Mouse (Mus musculus) forebrain, embryonic 10.5 days (tissue): ENCODE results near the gene Veph1. TPM values are rescaled to one million over a fixed set of nuclear protein-coding genes. Genes with fewer than 3 reads are reported as not detected.
A peak's percentile ranks its signal among the peaks of the same experiment; 100 is the strongest.

ENCODE experiments used
- DNase-seq: peaks from one replicate; pipeline ENCODE4 v3.0.0-alpha.2; 2017; ENCODE audit warnings: low spot score; ENCODE audit errors: extremely low spot score
- H3K27ac ChIP-seq: fragments of 300-500 bp; sonication (generic); 2 replicates; pipeline ENCODE4 v1.5.1; 2016; ENCODE audit warnings: mild to moderate bottlenecking
- H3K27me3 ChIP-seq: fragments of 300-500 bp; sonication (generic); 2 replicates; pipeline ENCODE4 v1.6.1; 2016; ENCODE audit warnings: mild to moderate bottlenecking; ENCODE audit not compliant: poor library complexity, severe bottlenecking
- H3K36me3 ChIP-seq: fragments of 300-500 bp; sonication (generic); replicated peaks from 2 replicates; pipeline ENCODE4 v1.6.1; 2016; ENCODE audit warnings: mild to moderate bottlenecking, moderate library complexity
- H3K4me1 ChIP-seq: fragments of 300-500 bp; sonication (generic); 2 replicates; pipeline ENCODE4 v1.6.1; 2016
- H3K4me3 ChIP-seq: fragments of 300-500 bp; sonication (generic); 2 replicates; pipeline ENCODE4 v1.5.1; 2016; ENCODE audit warnings: mild to moderate bottlenecking, moderate library complexity
- H3K9me3 ChIP-seq: fragments of 300-500 bp; sonication (generic); 2 replicates; pipeline ENCODE4 v1.6.1; 2016; ENCODE audit warnings: mild to moderate bottlenecking, moderate library complexity
- WGBS: fragments of 180-500 bp; shearing (Covaris S2); methylation state at CpG from one replicate; pipeline ENCODE4 v1.1.7; 2016; 5-methylcytosine and 5-hydroxymethylcytosine counted together
- polyA plus RNA-seq: library from polyadenylated mRNA; unstranded; fragments of >200 nt; fragmentation: Nextera tagmentation; extraction: Ambion mirVana; gene quantifications from 2 replicates; pipeline ENCODE4 v1.2.1, GENCODE M21; 2016

Gene Veph1
- polyA plus RNA-seq, result 9.2 and 10.7 TPM in 2 replicates

- Histone ChIP-seq H3K4me1 (peaks cover 35% of the 10 kb centered on the region), H3K36me3 (no peaks in the 10 kb centered on the region), H3K27ac (peak within 1 kb of the TSS; percentile 80), H3K4me3 (peak within 1 kb of the TSS; percentile 1; the same call in 1 of the 2 replicates), H3K9me3 (no peaks in the 10 kb centered on the region), H3K27me3 (no peaks in the 10 kb centered on the region)
- peak; percentile 31 for DNase-seq
- WGBS, result 22% methylated on average over 11 of the region's 11 CpGs
Measured at GRCm38 (mm10) chr3:66296545-66296944, at the start of gene Veph1. Gene Veph1 (minus strand): TSS chr3:66296837.

GRCm38 (mm10) chr3:66340742-66341141 is 44.1 kb upstream of the Veph1 start:
- WGBS, result 77% methylated on average over 2 of the region's 2 CpGs
- Histone ChIP-seq H3K9me3 (no peaks in the 10 kb centered on the region), H3K27ac (no peak overlapping the region), H3K4me1 (no peaks in the 10 kb centered on the region), H3K4me3 (no peak overlapping the region), H3K36me3 (no peaks in the 10 kb centered on the region), H3K27me3 (no peaks in the 10 kb centered on the region)
- DNase-seq, result no peak

DNA sequence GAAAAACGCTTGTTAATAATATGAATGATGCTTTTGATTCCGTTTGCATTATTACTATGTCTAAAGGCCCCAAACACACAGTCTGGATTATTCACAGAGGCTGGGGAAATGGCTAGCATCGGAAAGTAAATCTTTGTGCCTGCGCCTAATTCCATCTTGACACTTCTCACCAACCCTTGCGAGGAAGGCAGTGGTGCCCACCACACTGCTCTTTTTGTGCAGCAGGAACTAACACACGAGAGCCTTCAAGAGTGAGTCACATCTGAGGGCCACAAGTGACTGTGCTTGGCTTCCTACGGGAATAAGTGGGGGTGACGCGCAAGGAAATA is 35.7 kb upstream of the Veph1 start:
- WGBS, result 88% methylated on average over 9 of the region's 9 CpGs
- Histone ChIP-seq H3K4me3 (no peak overlapping the region), H3K36me3 (no peaks in the 10 kb centered on the region), H3K4me1 (peaks cover 12% of the 10 kb centered on the region), H3K9me3 (no peaks in the 10 kb centered on the region), H3K27me3 (no peaks in the 10 kb centered on the region), H3K27ac (no peak overlapping the region)
- DNase-seq, result no peak

GRCm38 (mm10) chr3:66331592-66332400 is 35.2 kb upstream of the Veph1 start:
- H3K36me3 ChIP-seq, result no peaks in the 10 kb centered on the region
- H3K27me3 ChIP-seq, result no peaks in the 10 kb centered on the region
- H3K27ac ChIP-seq, result no peak overlapping the region
- DNase-seq, result peak; percentile 67
- 53% methylated on average over 12 of the region's 12 CpGs for WGBS
- no peaks in the 10 kb centered on the region for H3K9me3 ChIP-seq
- peaks cover 17% of the 10 kb centered on the region for H3K4me1 ChIP-seq
- no peak overlapping the region for H3K4me3 ChIP-seq

DNA sequence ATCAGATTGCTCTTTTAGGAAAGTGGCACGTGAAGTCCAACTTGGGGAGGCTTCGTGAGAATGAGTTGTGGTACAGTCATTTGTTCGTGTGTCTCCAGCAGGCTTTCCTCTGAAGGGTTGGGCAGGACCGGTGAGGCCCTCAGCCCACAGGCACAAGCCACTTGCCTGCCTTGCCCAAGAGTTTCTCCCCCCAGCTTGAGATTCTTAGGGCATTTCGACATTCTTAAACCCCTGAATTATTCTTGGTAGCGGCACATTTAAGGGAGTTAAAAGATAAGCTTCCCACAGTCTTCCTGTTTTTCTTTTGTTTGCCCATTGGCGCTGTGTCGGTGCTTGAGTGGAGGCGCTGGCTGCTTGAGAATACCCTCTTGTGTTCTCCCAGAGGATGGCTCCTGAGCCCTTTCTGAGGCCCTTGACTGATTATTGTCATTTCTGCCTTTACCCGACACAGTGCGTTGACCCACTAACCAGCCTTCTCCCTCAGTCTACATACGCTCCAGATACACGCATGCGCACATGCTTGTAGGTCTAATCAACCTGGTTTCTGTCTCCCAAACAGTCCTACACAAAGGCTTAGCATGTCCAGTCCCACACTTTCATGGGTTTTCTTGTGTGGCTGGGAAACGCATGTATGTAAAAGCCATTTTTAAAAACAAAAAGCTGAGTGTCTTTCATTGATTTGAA is 34.4 kb upstream of the Veph1 start:
- H3K9me3 ChIP-seq, result no peaks in the 10 kb centered on the region
- H3K27me3 ChIP-seq, result no peaks in the 10 kb centered on the region
- no peak overlapping the region for H3K27ac ChIP-seq
- DNase-seq, result no peak
- no peak overlapping the region for H3K4me3 ChIP-seq
- no peaks in the 10 kb centered on the region for H3K36me3 ChIP-seq
- peaks cover 25% of the 10 kb centered on the region for H3K4me1 ChIP-seq
- WGBS, result 89% methylated on average over 15 of the region's 15 CpGs

- peak overlapping the region; percentile 86 for H3K27ac ChIP-seq
- no peaks in the 10 kb centered on the region for H3K36me3 ChIP-seq
- H3K9me3 ChIP-seq, result no peaks in the 10 kb centered on the region
- H3K4me1 ChIP-seq, result peaks cover 37% of the 10 kb centered on the region
- 65% methylated on average over 16 of the region's 16 CpGs for WGBS
- DNase-seq, result peak; percentile 40
- H3K27me3 ChIP-seq, result no peaks in the 10 kb centered on the region
- H3K4me3 ChIP-seq, result no peak overlapping the region; the same call in 1 of the 2 replicates
Measured at GRCm38 (mm10) chr3:66325962-66326834, 29.6 kb upstream of the Veph1 start.

GRCm38 (mm10) chr3:66325486-66325951 is 28.9 kb upstream of the Veph1 start:
- WGBS, result 41% methylated on average over 5 of the region's 5 CpGs
- peak overlapping the region; percentile 86 for H3K27ac ChIP-seq
- no peak overlapping the region; the same call in 1 of the 2 replicates for H3K4me3 ChIP-seq

DNA sequence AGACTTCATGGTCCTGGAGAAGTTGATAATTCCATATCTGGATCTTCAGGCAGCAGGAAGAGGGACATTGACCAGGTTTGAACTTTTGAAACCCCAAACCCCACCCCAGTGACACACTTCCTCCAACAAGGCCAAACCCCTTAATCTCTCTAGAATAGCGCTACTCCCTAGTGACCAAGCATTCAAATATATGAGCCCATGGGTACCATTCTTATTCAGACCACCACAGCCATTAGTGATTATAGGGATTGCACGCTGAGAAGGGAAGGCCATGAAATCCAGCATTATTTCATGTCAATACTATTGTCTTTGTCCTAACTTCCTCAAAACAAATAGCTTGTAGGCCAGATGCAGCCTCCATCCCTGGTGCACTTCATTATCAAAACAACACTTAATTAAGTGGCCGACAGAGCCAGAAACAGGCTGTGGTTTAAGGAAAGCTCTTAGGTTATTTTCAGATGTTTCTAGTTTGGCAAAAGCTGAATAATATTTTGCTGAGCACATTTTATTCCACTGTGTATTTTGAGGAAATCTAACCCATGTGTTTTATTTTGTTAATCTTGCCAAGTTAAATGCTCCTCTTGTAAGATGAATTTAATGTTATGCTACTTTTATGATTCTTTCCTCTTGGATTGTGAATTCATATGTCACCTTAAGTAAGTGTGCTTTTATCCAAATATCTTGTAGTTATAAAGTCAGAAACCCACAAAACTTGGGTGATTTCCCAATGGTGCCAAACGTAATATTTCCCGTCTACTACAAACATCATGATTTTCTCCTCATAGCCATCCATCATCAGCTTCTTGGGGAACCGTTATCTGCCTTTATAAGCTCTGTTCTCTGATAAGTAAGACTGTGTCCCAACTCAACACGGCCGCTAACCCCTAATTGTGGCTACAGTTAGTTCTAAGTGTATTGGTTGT is 18.4 kb upstream of the Veph1 start:
- H3K27me3 ChIP-seq, result no peaks in the 10 kb centered on the region
- H3K4me1 ChIP-seq, result no peaks in the 10 kb centered on the region
- H3K27ac ChIP-seq, result no peak overlapping the region
- H3K36me3 ChIP-seq, result no peaks in the 10 kb centered on the region
- no peaks in the 10 kb centered on the region for H3K9me3 ChIP-seq
- DNase-seq, result no peak
- 91% methylated on average over 8 of the region's 8 CpGs for WGBS
- H3K4me3 ChIP-seq, result no peak overlapping the region

More at GRCm38 (mm10) chr3:66325486-66325951, 28.9 kb upstream of the Veph1 start:
- DNase-seq, result peak; percentile 44
- H3K27me3 ChIP-seq, result no peaks in the 10 kb centered on the region
- H3K36me3 ChIP-seq, result no peaks in the 10 kb centered on the region
- H3K4me1 ChIP-seq, result peaks cover 33% of the 10 kb centered on the region
- H3K9me3 ChIP-seq, result no peaks in the 10 kb centered on the region

- Histone ChIP-seq H3K4me1 (no peaks in the 10 kb centered on the region), H3K36me3 (no peaks in the 10 kb centered on the region), H3K9me3 (no peaks in the 10 kb centered on the region), H3K4me3 (no peak overlapping the region), H3K27ac (no peak overlapping the region), H3K27me3 (no peaks in the 10 kb centered on the region)
- 93% methylated on average over 1 of the region's 1 CpGs for WGBS
- no peak for DNase-seq
Measured at GRCm38 (mm10) chr3:66310586-66310985, 13.9 kb upstream of the Veph1 start.

- no peaks in the 10 kb centered on the region for H3K9me3 ChIP-seq
- no peaks in the 10 kb centered on the region for H3K27me3 ChIP-seq
- no peak overlapping the region for H3K27ac ChIP-seq
- no peak for DNase-seq
- no peaks in the 10 kb centered on the region for H3K36me3 ChIP-seq
- WGBS, result 92% methylated on average over 1 of the region's 1 CpGs
- H3K4me1 ChIP-seq, result no peaks in the 10 kb centered on the region
- H3K4me3 ChIP-seq, result no peak overlapping the region
Measured at GRCm38 (mm10) chr3:66309531-66309930, 12.9 kb upstream of the Veph1 start.

- no peaks in the 10 kb centered on the region for H3K27me3 ChIP-seq
- WGBS, result 49% methylated on average over 9 of the region's 9 CpGs
- H3K36me3 ChIP-seq, result no peaks in the 10 kb centered on the region
- no peak overlapping the region; the same call in 1 of the 2 replicates for H3K27ac ChIP-seq
- H3K4me1 ChIP-seq, result peaks cover 35% of the 10 kb centered on the region
- H3K4me3 ChIP-seq, result no peak overlapping the region
- DNase-seq, result no peak
- H3K9me3 ChIP-seq, result 0 out of 2 replicates have a peak, but pooled peaks cover 5% of the 10 kb centered on the region
Measured at GRCm38 (mm10) chr3:66295236-66295635, 1.4 kb downstream of the Veph1 start.
